Comparison of ENCODE assay signal across 10 mouse cellular contexts in genomic region chr13:104937759-104938158, GRCm38 (mm10).
DNase-seq lines count a peak whose midpoint lies in the region; ATAC-seq and TF ChIP-seq lines count a peak whose summit lies in the region.
"Had no signal": no experiment of that assay in that cellular context is flagged by ENCODE, and none has a peak within 500 bp of the region (broad histone marks: within the 10 kb centered on the region; RNA-seq: fewer than 3 reads in every experiment).

No protein-coding gene starts in this region.

- intact Hi-C loops in heart, adult 2 months (cut with DNase I) = no loop called here

- H3K27me3 ChIP-seq in heart, embryonic 12.5 days (replicated peaks) = no peaks in the 10 kb centered on the region
- no peaks in the 10 kb centered on the region for H3K27me3 ChIP-seq in heart, adult 2 months (ENCODE audit: control insufficient read depth, insufficient read depth, low read length)
- no peaks in the 10 kb centered on the region for H3K27me3 ChIP-seq in forebrain, embryonic 10.5 days (ENCODE audit: poor library complexity, severe bottlenecking)
- H3K27me3 ChIP-seq in limb, embryonic 14.5 days (ENCODE audit: control insufficient read depth, insufficient read depth, low read length) = no peaks in the 10 kb centered on the region; the same call in 1 of the 2 replicates
- no peaks in the 10 kb centered on the region for H3K27me3 ChIP-seq in neural tube, embryonic 13.5 days

- WGBS in heart, embryonic 12.5 days = 10% methylated on average over 6 of the region's 6 CpGs
- 5% methylated on average over 6 of the region's 6 CpGs for WGBS in heart, adult 2 months
- 21% methylated on average over 4 of the region's 6 CpGs for WGBS in forebrain, embryonic 10.5 days
- WGBS in limb, embryonic 14.5 days = 0% methylated on average over 6 of the region's 6 CpGs
- WGBS in neural tube, embryonic 13.5 days = 13% methylated on average over 6 of the region's 6 CpGs

- peak overlapping the region; percentile 52 for H3K9ac ChIP-seq in heart, embryonic 12.5 days
- no peak overlapping the region for H3K9ac ChIP-seq in heart, adult 2 months (ENCODE audit: low read depth, low read length)
- peak overlapping the region; percentile 44; the same call in 1 of the 2 replicates for H3K9ac ChIP-seq in limb, embryonic 14.5 days (ENCODE audit: low read depth, low read length, severe bottlenecking)
- peak overlapping the region; percentile 53 for H3K9ac ChIP-seq in neural tube, embryonic 13.5 days

- no peak for DNase-seq in heart, adult 2 months
- DNase-seq in forebrain, embryonic 10.5 days (ENCODE audit: extremely low spot score, low spot score) = no peak
- DNase-seq in limb, embryonic 14.5 days (ENCODE audit: low spot score) = no peak
- no peak for DNase-seq in right cerebral cortex, postnatal 14 days
- DNase-seq in right cerebral cortex, adult 2 months (ENCODE audit: low spot score in 2 of 2) = no peak
- no peak for DNase-seq in left cerebral cortex, adult 11 months (ENCODE audit: low spot score)
- DNase-seq: cerebellum, adult 9-11 months; lung, adult 2 months had no signal

- peak overlapping the region; percentile 69 for H3K4me2 ChIP-seq in heart, embryonic 12.5 days
- H3K4me2 ChIP-seq in limb, embryonic 14.5 days (replicated peaks; ENCODE audit: low read depth, low read length, severe bottlenecking) = peak overlapping the region; percentile 55
- H3K4me2 ChIP-seq in neural tube, embryonic 13.5 days = peak overlapping the region; percentile 53

- TF ChIP-seq POLR2A in heart, adult 2 months (IDR thresholded peaks at IDR 0.05; ENCODE audit: insufficient read depth, low read depth, low read length) = no peak
- TF ChIP-seq POLR2A in limb, embryonic 14.5 days (IDR thresholded peaks at IDR 0.05; ENCODE audit: borderline replicate concordance, extremely low read depth, insufficient read depth, insufficient read length) = no peak

- no peaks in the 10 kb centered on the region for H3K79me2 ChIP-seq in heart, adult 2 months (replicated peaks; ENCODE audit: control insufficient read depth, insufficient read depth, low read length)

- TF ChIP-seq CTCF in heart, adult 2 months (IDR thresholded peaks at IDR 0.05) = no peak

- H3K36me3 ChIP-seq in heart, embryonic 12.5 days = no peaks in the 10 kb centered on the region
- no peaks in the 10 kb centered on the region for H3K36me3 ChIP-seq in heart, adult 2 months (ENCODE audit: control insufficient read depth, insufficient read depth, low read length)
- H3K36me3 ChIP-seq in forebrain, embryonic 10.5 days (replicated peaks) = no peaks in the 10 kb centered on the region
- no peaks in the 10 kb centered on the region for H3K36me3 ChIP-seq in limb, embryonic 14.5 days (ENCODE audit: control insufficient read depth, insufficient read depth, low read length)
- no peaks in the 10 kb centered on the region for H3K36me3 ChIP-seq in neural tube, embryonic 13.5 days

- ATAC-seq in heart, embryonic 12.5 days (ENCODE audit: insufficient number of reproducible peaks, low FRiP score) = 0 out of 2 replicates have a peak, but pooled peaks have one; percentile 36
- ATAC-seq in limb, embryonic 14.5 days (ENCODE audit: low FRiP score, low read depth) = no peak
- peak; percentile 28; the same call in 1 of the 2 replicates for ATAC-seq in neural tube, embryonic 13.5 days (ENCODE audit: low read depth)

- H3K4me3 ChIP-seq in heart, embryonic 12.5 days = peak overlapping the region; percentile 42
- no peak overlapping the region for H3K4me3 ChIP-seq in heart, adult 2 months
- peak overlapping the region; percentile 18; the same call in 1 of the 2 replicates for H3K4me3 ChIP-seq in forebrain, embryonic 10.5 days
- peak overlapping the region; percentile 23 for H3K4me3 ChIP-seq in limb, embryonic 14.5 days (replicated peaks; ENCODE audit: low read length)
- H3K4me3 ChIP-seq in neural tube, embryonic 13.5 days = peak overlapping the region; percentile 24

- H3K9me3 ChIP-seq in heart, embryonic 12.5 days (replicated peaks) = no peaks in the 10 kb centered on the region
- H3K9me3 ChIP-seq in forebrain, embryonic 10.5 days = no peaks in the 10 kb centered on the region
- no peaks in the 10 kb centered on the region for H3K9me3 ChIP-seq in limb, embryonic 14.5 days (ENCODE audit: control insufficient read depth, low read length)
- no peaks in the 10 kb centered on the region for H3K9me3 ChIP-seq in neural tube, embryonic 13.5 days

- 0 out of 2 replicates have a peak, but pooled peaks cover 6% of the 10 kb centered on the region for H3K4me1 ChIP-seq in heart, embryonic 12.5 days (replicated peaks)
- H3K4me1 ChIP-seq in heart, adult 2 months (ENCODE audit: control insufficient read depth, insufficient read depth, low read length) = no peaks in the 10 kb centered on the region
- H3K4me1 ChIP-seq in forebrain, embryonic 10.5 days = peaks cover 19% of the 10 kb centered on the region
- peaks cover 14% of the 10 kb centered on the region for H3K4me1 ChIP-seq in limb, embryonic 14.5 days (ENCODE audit: control insufficient read depth, insufficient read depth, low read length)
- peaks cover 26% of the 10 kb centered on the region for H3K4me1 ChIP-seq in neural tube, embryonic 13.5 days (replicated peaks)

- no peak for TF ChIP-seq EP300 in heart, adult 2 months (IDR thresholded peaks at IDR 0.05; ENCODE audit: insufficient read depth, low read depth, low read length)

- H3K27ac ChIP-seq in heart, embryonic 12.5 days (ENCODE audit: poor library complexity, severe bottlenecking) = no peak overlapping the region
- no peak overlapping the region for H3K27ac ChIP-seq in heart, adult 2 months
- H3K27ac ChIP-seq in forebrain, embryonic 10.5 days = no peak overlapping the region
- H3K27ac ChIP-seq in limb, embryonic 14.5 days (replicated peaks; ENCODE audit: low read depth, low read length) = no peak overlapping the region
- peak overlapping the region; percentile 28; the same call in 1 of the 2 replicates for H3K27ac ChIP-seq in neural tube, embryonic 13.5 days (replicated peaks)
